Mouse (Mus musculus) embryonic facial prominence, embryonic 15.5 days (tissue): ENCODE results near the gene Ankrd36. TPM values are rescaled to one million over a fixed set of nuclear protein-coding genes. Genes with fewer than 3 reads are reported as not detected.

ENCODE experiments used
- ATAC-seq: fragments of 200-750 bp; cut with Nextera tagmentation; 2 replicates; pipeline ENCODE4 v1.8.0; 2017; ENCODE audit warnings: low read depth, moderate TSS enrichment; ENCODE audit not compliant: insufficient number of reproducible peaks, low FRiP score, low TSS enrichment
- H3K27ac ChIP-seq: fragments of 300-500 bp; sonication (generic); replicated peaks from 2 replicates; pipeline ENCODE4 v1.5.1; 2015; ENCODE audit warnings: mild to moderate bottlenecking, inconsistent platforms
- H3K27me3 ChIP-seq: fragments of 300-500 bp; sonication (generic); 2 replicates; pipeline ENCODE4 v1.6.1; 2015; ENCODE audit warnings: inconsistent platforms
- H3K36me3 ChIP-seq: fragments of 300-500 bp; sonication (generic); 2 replicates; pipeline ENCODE4 v1.6.1; 2015; ENCODE audit warnings: mild to moderate bottlenecking, inconsistent platforms
- H3K4me1 ChIP-seq: fragments of 300-500 bp; sonication (generic); 2 replicates; pipeline ENCODE4 v1.6.1; 2015; ENCODE audit warnings: inconsistent platforms
- H3K4me2 ChIP-seq: fragments of 300-500 bp; sonication (generic); replicated peaks from 2 replicates; pipeline ENCODE4 v1.6.1; 2015; ENCODE audit warnings: mild to moderate bottlenecking, inconsistent platforms
- H3K4me3 ChIP-seq: fragments of 300-500 bp; sonication (generic); replicated peaks from 2 replicates; pipeline ENCODE4 v1.5.1; 2015; ENCODE audit warnings: mild to moderate bottlenecking, inconsistent platforms
- H3K9ac ChIP-seq: fragments of 300-500 bp; sonication (generic); 2 replicates; pipeline ENCODE4 v1.6.1; 2015; ENCODE audit warnings: inconsistent platforms
- H3K9me3 ChIP-seq: fragments of 300-500 bp; sonication (generic); replicated peaks from 2 replicates; pipeline ENCODE4 v1.6.1; 2016; ENCODE audit warnings: inconsistent platforms
- WGBS: fragments of 180-500 bp; shearing (Covaris S2); methylation state at CpG from one replicate; pipeline ENCODE4 v1.1.7; 2015; 5-methylcytosine and 5-hydroxymethylcytosine counted together
- polyA plus RNA-seq: library from polyadenylated mRNA; unstranded; fragments of >200 nt; fragmentation: Nextera tagmentation; extraction: Ambion mirVana; gene quantifications from 2 replicates; pipeline ENCODE4 v1.2.1, GENCODE M21; 2015

Gene Ankrd36
- polyA plus RNA-seq, 1 experiment from 2014 or later = not detected

GRCm38 (mm10) chr11:5551430-5551829 is 18.1 kb upstream of the Ankrd36 start:
- no peak overlapping the region for H3K27ac ChIP-seq
- H3K9ac ChIP-seq = no peak overlapping the region
- no peak overlapping the region for H3K4me2 ChIP-seq
- no peaks in the 10 kb centered on the region for H3K27me3 ChIP-seq
- no peaks in the 10 kb centered on the region for H3K4me1 ChIP-seq
- no peak overlapping the region for H3K4me3 ChIP-seq
- no peak for ATAC-seq
- 0 out of 2 replicates have a peak, but pooled peaks cover 5% of the 10 kb centered on the region for H3K9me3 ChIP-seq
- WGBS = 81% methylated on average over 5 of the region's 5 CpGs
- no peaks in the 10 kb centered on the region for H3K36me3 ChIP-seq

GRCm38 (mm10) chr11:5551931-5552330 is 17.6 kb upstream of the Ankrd36 start:
- Histone ChIP-seq H3K27me3 (no peaks in the 10 kb centered on the region), H3K27ac (no peak overlapping the region), H3K4me3 (no peak overlapping the region), H3K9me3 (0 out of 2 replicates have a peak, but pooled peaks cover 5% of the 10 kb centered on the region), H3K9ac (no peak overlapping the region), H3K4me1 (no peaks in the 10 kb centered on the region), H3K4me2 (no peak overlapping the region), H3K36me3 (no peaks in the 10 kb centered on the region)
- ATAC-seq = no peak
- 79% methylated on average over 1 of the region's 1 CpGs for WGBS

- no peaks in the 10 kb centered on the region for H3K4me1 ChIP-seq
- no peak for ATAC-seq
- H3K36me3 ChIP-seq = no peaks in the 10 kb centered on the region
- H3K4me3 ChIP-seq = no peak overlapping the region
- H3K27me3 ChIP-seq = no peaks in the 10 kb centered on the region
- H3K4me2 ChIP-seq = no peak overlapping the region
- H3K27ac ChIP-seq = no peak overlapping the region
- H3K9me3 ChIP-seq = no peaks in the 10 kb centered on the region
- H3K9ac ChIP-seq = no peak overlapping the region
- 78% methylated on average over 3 of the region's 3 CpGs for WGBS
Measured at GRCm38 (mm10) chr11:5560273-5560672, 9.2 kb upstream of the Ankrd36 start.

GRCm38 (mm10) chr11:5562625-5563268 is 6.7 kb upstream of the Ankrd36 start:
- Histone ChIP-seq H3K36me3 (no peaks in the 10 kb centered on the region), H3K4me1 (no peaks in the 10 kb centered on the region), H3K9ac (no peak overlapping the region), H3K27me3 (no peaks in the 10 kb centered on the region), H3K4me2 (no peak overlapping the region), H3K27ac (no peak overlapping the region), H3K9me3 (no peaks in the 10 kb centered on the region), H3K4me3 (no peak overlapping the region)
- ATAC-seq = no peak
- WGBS = 37% methylated on average over 9 of the region's 9 CpGs

GRCm38 (mm10) chr11:5563898-5564297 is 5.6 kb upstream of the Ankrd36 start:
- Histone ChIP-seq H3K4me2 (no peak overlapping the region), H3K9me3 (no peaks in the 10 kb centered on the region), H3K36me3 (no peaks in the 10 kb centered on the region), H3K9ac (no peak overlapping the region), H3K4me1 (no peaks in the 10 kb centered on the region), H3K27ac (no peak overlapping the region), H3K27me3 (no peaks in the 10 kb centered on the region), H3K4me3 (no peak overlapping the region)
- ATAC-seq = no peak
- 64% methylated on average over 6 of the region's 6 CpGs for WGBS

GRCm38 (mm10) chr11:5565596-5565995 is 3.9 kb upstream of the Ankrd36 start:
- H3K4me2 ChIP-seq = no peak overlapping the region
- H3K9me3 ChIP-seq = no peaks in the 10 kb centered on the region
- ATAC-seq = no peak
- H3K27me3 ChIP-seq = no peaks in the 10 kb centered on the region
- H3K4me1 ChIP-seq = no peaks in the 10 kb centered on the region
- H3K36me3 ChIP-seq = no peaks in the 10 kb centered on the region
- H3K27ac ChIP-seq = no peak overlapping the region
- no peak overlapping the region for H3K4me3 ChIP-seq
- H3K9ac ChIP-seq = no peak overlapping the region
- 80% methylated on average over 3 of the region's 3 CpGs for WGBS

- Histone ChIP-seq H3K27ac (no peak overlapping the region), H3K4me1 (no peaks in the 10 kb centered on the region), H3K4me2 (no peak overlapping the region), H3K9ac (no peak overlapping the region), H3K27me3 (no peaks in the 10 kb centered on the region), H3K36me3 (no peaks in the 10 kb centered on the region), H3K9me3 (no peaks in the 10 kb centered on the region), H3K4me3 (no peak overlapping the region)
- WGBS = 54% methylated on average over 2 of the region's 2 CpGs
- no peak for ATAC-seq
Measured at GRCm38 (mm10) chr11:5566506-5566905, 3.0 kb upstream of the Ankrd36 start.

GRCm38 (mm10) chr11:5567654-5568053 is 1.8 kb upstream of the Ankrd36 start:
- Histone ChIP-seq H3K4me1 (no peaks in the 10 kb centered on the region), H3K27me3 (no peaks in the 10 kb centered on the region), H3K36me3 (no peaks in the 10 kb centered on the region), H3K4me3 (no peak overlapping the region), H3K4me2 (no peak overlapping the region), H3K9me3 (no peaks in the 10 kb centered on the region), H3K27ac (no peak overlapping the region), H3K9ac (no peak overlapping the region)
- ATAC-seq = no peak
- 97% methylated on average over 6 of the region's 6 CpGs for whole genome bisulfite sequencing

- no peaks in the 10 kb centered on the region for H3K4me1 ChIP-seq
- no peak for ATAC-seq
Measured at GRCm38 (mm10) chr11:5568082-5568481, 1.4 kb upstream of the Ankrd36 start.

GRCm38 (mm10) chr11:5571856-5572255 is 2.4 kb downstream of the Ankrd36 start:
- no peak overlapping the region for H3K9ac ChIP-seq
- ATAC-seq = no peak
- no peaks in the 10 kb centered on the region for H3K4me1 ChIP-seq
- no peaks in the 10 kb centered on the region for H3K27me3 ChIP-seq
- H3K4me2 ChIP-seq = no peak overlapping the region
- H3K4me3 ChIP-seq = no peak overlapping the region
- no peaks in the 10 kb centered on the region for H3K36me3 ChIP-seq
- no peaks in the 10 kb centered on the region for H3K9me3 ChIP-seq
- 89% methylated on average over 4 of the region's 4 CpGs for WGBS
- H3K27ac ChIP-seq = no peak overlapping the region

More at GRCm38 (mm10) chr11:5568082-5568481, 1.4 kb upstream of the Ankrd36 start:
- Histone ChIP-seq H3K36me3 (no peaks in the 10 kb centered on the region), H3K4me3 (no peak overlapping the region), H3K27ac (no peak overlapping the region), H3K4me2 (no peak overlapping the region), H3K9me3 (no peaks in the 10 kb centered on the region), H3K27me3 (no peaks in the 10 kb centered on the region), H3K9ac (no peak overlapping the region)
- WGBS = 94% methylated on average over 5 of the region's 5 CpGs

GRCm38 (mm10) chr11:5573821-5574220 is 4.3 kb downstream of the Ankrd36 start:
- Histone ChIP-seq H3K4me3 (no peak overlapping the region), H3K27me3 (no peaks in the 10 kb centered on the region), H3K27ac (no peak overlapping the region), H3K36me3 (no peaks in the 10 kb centered on the region), H3K9me3 (no peaks in the 10 kb centered on the region), H3K9ac (no peak overlapping the region), H3K4me2 (no peak overlapping the region), H3K4me1 (no peaks in the 10 kb centered on the region)
- ATAC-seq = no peak
- WGBS = 77% methylated on average over 2 of the region's 2 CpGs

- no peaks in the 10 kb centered on the region for H3K27me3 ChIP-seq
- H3K9ac ChIP-seq = no peak overlapping the region
- no peak overlapping the region for H3K27ac ChIP-seq
- 66% methylated on average over 6 of the region's 6 CpGs for WGBS
- no peak overlapping the region for H3K4me2 ChIP-seq
- no peak for ATAC-seq
- H3K4me3 ChIP-seq = no peak overlapping the region
- H3K4me1 ChIP-seq = no peaks in the 10 kb centered on the region
- H3K9me3 ChIP-seq = no peaks in the 10 kb centered on the region
- H3K36me3 ChIP-seq = no peaks in the 10 kb centered on the region
Measured at GRCm38 (mm10) chr11:5575046-5575445, 5.6 kb downstream of the Ankrd36 start.
